Mouse (Mus musculus) layer of hippocampus, postnatal 36 days (tissue): Measurements from ENCODE around the gene Med19. TPM values are rescaled to one million over a fixed set of nuclear protein-coding genes. Genes with fewer than 3 reads are reported as not detected.
A peak's percentile ranks its signal among the peaks of the same experiment; 100 is the strongest.
"Not testable (repeated sequence)": the region's sequence is repeated elsewhere in the genome, so short reads cannot be mapped to it uniquely, and the experiment has no call there.

ENCODE experiments used
- DNase-seq, 2 experiments: peaks; one replicate each; pipeline ENCODE4 v3.0.0; 2022
- total RNA-seq, 2 experiments: library from RNA; stranded (reverse); gene quantifications; 2 replicates each; pipeline ENCODE4 v1.2.3; 2021

Med19 gene
- total RNA-seq, 2 experiments from 2014 or later, result 29.5 to 32.2 TPM

- DNase-seq, result no peak
Observed at GRCm38 (mm10) chr2:84721182-84721581, 43.0 kb downstream of the Med19 start.

- no peak for DNase-seq
Observed at GRCm38 (mm10) chr2:84723856-84724255, 45.7 kb downstream of the Med19 start.

- DNase-seq, result no peak
Observed at GRCm38 (mm10) chr2:84725770-84726169, 47.6 kb downstream of the Med19 start.

- no peak for DNase-seq
Observed at GRCm38 (mm10) chr2:84726716-84727115, 48.5 kb downstream of the Med19 start.

GRCm38 (mm10) chr2:84727172-84727858 lies 49.1 kb downstream of the Med19 start, which contains the start of gene Clp1:
Gene Clp1, minus strand, starts transcription at chr2:84727350.
- peak; percentile 95 for DNase-seq

- DNase-seq, result not testable (repeated sequence)
Observed at GRCm38 (mm10) chr2:84728191-84728590, 50.0 kb downstream of the Med19 start.

GRCm38 (mm10) chr2:84731206-84731605 lies 53.0 kb downstream of the Med19 start:
- no peak for DNase-seq

GRCm38 (mm10) chr2:84732394-84732793 lies 54.2 kb downstream of the Med19 start:
- no peak for DNase-seq

GRCm38 (mm10) chr2:84733579-84734300 lies 55.5 kb downstream of the Med19 start, which contains the start of gene Ypel4:
Gene Ypel4, plus strand, starts transcription at chr2:84734058.
- DNase-seq, result peak; percentile 74 to 78

- peak in 1 of 2 experiments; percentile 42 for DNase-seq
Observed at GRCm38 (mm10) chr2:84734351-84734864, 56.2 kb downstream of the Med19 start.

- DNase-seq, result no peak
Observed at GRCm38 (mm10) chr2:84734919-84735318, 56.7 kb downstream of the Med19 start.

GRCm38 (mm10) chr2:84735346-84735920 lies 57.2 kb downstream of the Med19 start:
- DNase-seq, result no peak

GRCm38 (mm10) chr2:84736312-84737161 lies 58.3 kb downstream of the Med19 start:
- no peak for DNase-seq

GRCm38 (mm10) chr2:84737451-84737925 lies 59.3 kb downstream of the Med19 start:
- DNase-seq, result no peak

Other genes starting within 250 kb of the Med19 start
- 1 to 10 TPM; 3.3 to 3.7 TPM for gene Tfpi, start 201.6 kb upstream of the Med19 start, total RNA-seq
- gene Ctnnd1, start 27.6 kb upstream of the Med19 start, total RNA-seq, result 10 to 100 TPM; 50.8 to 53.1 TPM
- not detected for gene Btbd18, start 19.3 kb upstream of the Med19 start, total RNA-seq
- gene Selenoh, start 7.6 kb upstream of the Med19 start, total RNA-seq, result 10 to 100 TPM; 26.7 to 28.3 TPM
- 1 to 10 TPM; 3.8 to 3.9 TPM for gene Gm28635, start 361 bp upstream of the Med19 start, total RNA-seq
- 100 to 1,000 TPM; 225 to 252 TPM for gene Tmx2, start 738 bp downstream of the Med19 start, total RNA-seq
- 10 to 100 TPM; 37.1 to 38.9 TPM for gene Zdhhc5, start 36.8 kb downstream of the Med19 start, total RNA-seq
- gene Clp1, start 48.9 kb downstream of the Med19 start, total RNA-seq, result 1 to 10 TPM; 8.7 to 10.0 TPM
- 10 to 100 TPM; 79.7 to 82.7 TPM for gene Ypel4, start 55.7 kb downstream of the Med19 start, total RNA-seq
- gene Gm19426, start 65.3 kb downstream of the Med19 start, total RNA-seq, result 1 to 10 TPM; 2.8 to 3.4 TPM
- gene Serping1, start 97.0 kb downstream of the Med19 start, total RNA-seq, result 1 to 10 TPM; 5.5 to 7.5 TPM
- 1 to 10 TPM; 4.2 to 4.3 TPM for gene Ube2l6, start 120.4 kb downstream of the Med19 start, total RNA-seq
- not detected for gene Smtnl1, start 144.2 kb downstream of the Med19 start, total RNA-seq
- gene Timm10, start 148.6 kb downstream of the Med19 start, total RNA-seq, result 10 to 100 TPM; 45.0 to 48.7 TPM
- gene Slc43a1, start 160.4 kb downstream of the Med19 start, total RNA-seq, result 1 to 10 TPM in 1 of 2 experiments, under 1 TPM in 1; 0.48 to 1.2 TPM
- gene Rtn4rl2, start 208.3 kb downstream of the Med19 start, total RNA-seq, result 10 to 100 TPM; 91.2 to 94.8 TPM